Mouse (Mus musculus) forebrain, embryonic 11.5 days (tissue): Measurements from ENCODE around the gene Dclk1. TPM values are rescaled to one million over a fixed set of nuclear protein-coding genes. Genes with fewer than 3 reads are reported as not detected.

ENCODE experiments used
- ATAC-seq: fragments of 200-750 bp; cut with Nextera tagmentation; replicated peaks from 2 replicates; pipeline ENCODE4 v1.8.0; 2017; ENCODE audit warnings: moderate TSS enrichment; ENCODE audit not compliant: low FRiP score
- DNase-seq: peaks from one replicate; pipeline ENCODE4 v3.0.0-alpha.2; 2017; ENCODE audit warnings: low spot score
- H3K27ac ChIP-seq: fragments of 300-500 bp; sonication (generic); 2 replicates; pipeline ENCODE4 v1.5.1; 2014; ENCODE audit warnings: low read depth, low read length
- H3K27me3 ChIP-seq: fragments of 300-500 bp; sonication (generic); 2 replicates; pipeline ENCODE4 v1.6.1; 2014; ENCODE audit warnings: mild to moderate bottlenecking, low read length, mixed read lengths; ENCODE audit not compliant: control insufficient read depth, insufficient read depth
- H3K36me3 ChIP-seq: fragments of 300-500 bp; sonication (generic); 2 replicates; pipeline ENCODE4 v1.6.1; 2014; ENCODE audit warnings: mild to moderate bottlenecking, low read length, moderate library complexity, mixed read lengths; ENCODE audit not compliant: control insufficient read depth, insufficient read depth
- H3K4me1 ChIP-seq: fragments of 300-500 bp; sonication (generic); replicated peaks from 2 replicates; pipeline ENCODE4 v1.6.1; 2014; ENCODE audit warnings: low read length, mixed read lengths; ENCODE audit not compliant: control insufficient read depth, insufficient read depth
- H3K4me2 ChIP-seq: fragments of 300-500 bp; sonication (generic); 2 replicates; pipeline ENCODE4 v1.6.1; 2014; ENCODE audit warnings: low read depth, mild to moderate bottlenecking, low read length, moderate library complexity, mixed read lengths; ENCODE audit not compliant: severe bottlenecking
- H3K4me3 ChIP-seq: fragments of 300-500 bp; sonication (generic); 2 replicates; pipeline ENCODE4 v1.5.1; 2014; ENCODE audit warnings: low read depth, low read length
- H3K9ac ChIP-seq: fragments of 300-500 bp; sonication (generic); 2 replicates; pipeline ENCODE4 v1.6.1; 2014; ENCODE audit warnings: low read length
- H3K9me3 ChIP-seq: fragments of 300-500 bp; sonication (generic); 2 replicates; pipeline ENCODE4 v1.6.1; 2016; ENCODE audit warnings: low read length, mixed read lengths; ENCODE audit not compliant: control insufficient read depth
- WGBS: fragments of 180-500 bp; shearing (Covaris S2); extraction: QIAGEN DNeasy Blood & Tissue Kit; methylation state at CpG from one replicate; pipeline ENCODE4 v1.1.7; 2014; 5-methylcytosine and 5-hydroxymethylcytosine counted together
- polyA plus RNA-seq: library from polyadenylated mRNA; unstranded; fragments of >200 nt; fragmentation: Nextera tagmentation; extraction: Ambion mirVana; gene quantifications from 2 replicates; pipeline ENCODE4 v1.2.1, GENCODE M21; 2014

The Dclk1 gene
- polyA plus RNA-seq, 1 experiment from 2014 or later = 77.5 TPM

DNA sequence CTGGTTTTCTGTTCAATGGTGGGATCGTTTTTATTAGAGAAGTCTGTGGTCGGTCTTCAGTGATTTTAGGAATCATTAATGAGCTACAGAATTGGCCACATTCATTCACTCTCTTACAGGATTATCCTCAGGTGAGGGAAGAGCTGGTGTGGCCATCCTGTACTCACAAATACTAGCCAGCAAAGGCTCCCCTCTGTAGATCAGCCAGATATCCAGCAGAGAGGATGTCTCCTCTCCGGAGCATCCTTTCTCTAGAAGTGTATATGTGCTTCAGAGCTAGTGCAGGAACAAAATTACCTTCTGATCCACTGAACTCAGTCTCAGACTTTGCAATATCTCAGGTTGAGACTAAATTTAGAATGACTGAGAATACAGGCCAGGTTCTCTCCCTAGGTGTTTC lies 222.1 kb downstream of the Dclk1 start:
- H3K9me3 ChIP-seq = no peaks in the 10 kb centered on the region
- 54% methylated on average over 3 of the region's 3 CpGs for WGBS
- no peak overlapping the region for H3K27ac ChIP-seq
- H3K4me1 ChIP-seq = peaks cover 3% of the 10 kb centered on the region; the same call in 1 of the 2 replicates
- DNase-seq (no peak), ATAC-seq (no peak)
- no peak overlapping the region for H3K4me2 ChIP-seq
- H3K9ac ChIP-seq = no peak overlapping the region
- no peaks in the 10 kb centered on the region for H3K36me3 ChIP-seq
- H3K4me3 ChIP-seq = no peak overlapping the region
- H3K27me3 ChIP-seq = no peaks in the 10 kb centered on the region

DNA sequence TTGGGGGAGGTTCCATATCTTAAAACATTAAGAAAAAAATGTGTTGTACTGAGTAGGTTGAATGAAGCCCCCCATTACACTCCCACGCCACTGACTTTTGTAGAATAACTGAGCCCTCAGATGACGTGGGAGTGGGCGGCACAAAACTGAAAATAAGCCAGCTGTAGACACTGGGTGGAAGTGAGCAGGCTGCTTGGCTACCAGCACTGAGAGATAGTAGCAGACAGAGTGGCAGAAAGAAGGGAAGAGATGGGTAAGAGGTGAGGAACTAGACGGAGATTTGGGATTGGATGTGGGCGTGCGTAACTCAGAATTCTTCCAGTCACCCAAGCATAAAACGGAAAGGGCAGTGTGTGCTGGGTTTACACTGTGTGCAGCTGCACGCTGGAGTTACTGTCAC lies 223.6 kb downstream of the Dclk1 start:
- no peak for ATAC-seq
- Histone ChIP-seq H3K27ac (no peak overlapping the region), H3K4me2 (no peak overlapping the region), H3K36me3 (no peaks in the 10 kb centered on the region), H3K9me3 (no peaks in the 10 kb centered on the region), H3K4me3 (no peak overlapping the region), H3K27me3 (no peaks in the 10 kb centered on the region), H3K9ac (no peak overlapping the region), H3K4me1 (peaks cover 3% of the 10 kb centered on the region; the same call in 1 of the 2 replicates)
- WGBS = 82% methylated on average over 8 of the region's 8 CpGs
- DNase-seq = no peak

DNA sequence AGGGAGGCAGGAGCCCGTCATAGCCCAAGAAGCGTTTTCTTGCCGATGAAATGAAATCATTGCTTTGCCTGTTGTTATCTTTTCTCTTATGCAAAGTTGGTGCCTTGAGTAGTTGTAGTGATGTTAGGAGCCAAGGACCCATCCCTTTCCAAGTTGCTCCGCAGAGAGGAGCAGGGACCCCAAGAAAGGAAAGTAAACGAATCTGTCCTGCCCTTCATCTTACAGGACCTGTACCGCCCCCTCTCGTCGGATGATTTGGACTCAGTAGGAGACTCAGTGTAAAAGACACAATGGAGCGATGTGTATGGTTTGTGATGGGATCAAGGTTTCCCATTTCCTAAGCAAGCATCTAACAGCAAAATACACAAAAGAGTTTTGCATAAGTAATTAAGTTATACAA lies 224.2 kb downstream of the Dclk1 start:
- Histone ChIP-seq H3K4me2 (no peak overlapping the region), H3K9ac (no peak overlapping the region), H3K27me3 (no peaks in the 10 kb centered on the region), H3K36me3 (no peaks in the 10 kb centered on the region), H3K9me3 (no peaks in the 10 kb centered on the region), H3K4me3 (no peak overlapping the region), H3K4me1 (peaks cover 3% of the 10 kb centered on the region; the same call in 1 of the 2 replicates), H3K27ac (no peak overlapping the region)
- DNase-seq (no peak), ATAC-seq (no peak)
- 66% methylated on average over 9 of the region's 9 CpGs for WGBS

DNA sequence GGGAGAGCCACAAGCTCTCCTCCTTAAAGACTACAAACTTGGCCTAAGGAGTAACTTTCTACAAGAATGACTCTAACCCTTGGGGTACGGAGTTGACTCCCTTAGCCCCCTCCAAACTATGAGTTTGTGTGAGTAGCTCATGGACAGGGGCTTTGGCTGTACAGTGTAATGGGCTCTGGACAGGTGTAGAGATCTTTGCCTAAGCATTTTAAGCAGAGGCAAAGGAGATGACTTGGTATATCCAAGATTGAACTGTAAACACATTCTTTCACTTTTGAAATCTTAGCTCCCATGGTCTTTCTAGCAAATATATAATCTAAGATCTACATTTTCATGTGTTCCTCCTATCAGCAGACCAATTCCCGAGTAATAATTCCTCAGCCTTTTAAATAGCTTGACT lies 229.9 kb downstream of the Dclk1 start, which contains the start of gene Gm21954:
Gene Gm21954, minus strand, starts transcription at position 101 of the 400 bp plus-strand sequence.
- H3K27ac ChIP-seq = no peak within 1 kb of the TSS
- no peak within 1 kb of the TSS for H3K4me2 ChIP-seq
- H3K4me1 ChIP-seq = no peaks in the 10 kb centered on the region
- ATAC-seq (no peak), DNase-seq (no peak)
- H3K27me3 ChIP-seq = no peaks in the 10 kb centered on the region
- H3K9me3 ChIP-seq = no peaks in the 10 kb centered on the region
- no peak within 1 kb of the TSS for H3K4me3 ChIP-seq
- no peaks in the 10 kb centered on the region for H3K36me3 ChIP-seq
- 91% methylated on average over 2 of the region's 2 CpGs for WGBS
- no peak within 1 kb of the TSS for H3K9ac ChIP-seq

DNA sequence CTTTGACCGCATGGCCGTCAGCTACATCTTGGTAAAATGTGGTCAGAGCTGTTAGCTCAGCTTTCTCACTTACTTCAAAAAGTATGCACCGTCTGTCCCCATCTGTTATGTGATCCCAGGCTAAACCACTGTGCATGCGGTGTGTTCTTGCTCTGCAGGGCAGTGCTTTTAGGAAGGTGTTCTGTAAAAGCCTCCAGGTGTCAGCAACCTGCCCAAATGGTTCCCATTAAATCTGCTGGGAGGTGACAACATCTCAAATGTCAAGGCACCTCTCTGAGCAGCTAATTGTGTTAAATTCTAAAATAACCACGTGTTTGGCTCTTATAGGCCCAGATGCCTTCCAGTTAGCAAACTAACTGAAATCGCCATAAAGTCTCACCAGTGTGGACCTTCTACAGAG lies 231.0 kb downstream of the Dclk1 start:
- no peak for ATAC-seq
- no peaks in the 10 kb centered on the region for H3K36me3 ChIP-seq
- 76% methylated on average over 6 of the region's 6 CpGs for WGBS
- no peak overlapping the region for H3K4me2 ChIP-seq
- no peaks in the 10 kb centered on the region for H3K4me1 ChIP-seq
- H3K4me3 ChIP-seq = no peak overlapping the region
- DNase-seq = no peak
- H3K27me3 ChIP-seq = no peaks in the 10 kb centered on the region
- H3K9me3 ChIP-seq = no peaks in the 10 kb centered on the region
- H3K27ac ChIP-seq = no peak overlapping the region
- H3K9ac ChIP-seq = no peak overlapping the region

DNA sequence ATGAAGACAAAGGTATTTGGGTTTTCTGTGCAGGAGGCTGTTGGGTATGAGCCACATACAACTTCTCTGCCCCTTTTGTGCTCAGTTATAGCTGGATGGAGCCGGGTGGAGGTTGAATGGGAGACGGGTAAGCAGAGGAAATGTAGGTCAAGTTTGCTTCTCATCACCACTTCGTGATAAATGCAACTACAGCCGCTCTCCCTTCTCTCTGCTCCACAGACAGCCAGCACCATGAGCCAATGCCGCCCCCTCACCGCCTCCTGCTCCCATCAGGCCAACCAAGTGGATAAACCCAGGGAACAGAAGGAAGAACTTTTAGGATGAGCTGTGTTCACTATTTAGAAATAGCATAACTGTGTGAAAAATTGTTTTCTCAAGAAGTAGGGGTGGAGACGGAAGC lies 234.5 kb downstream of the Dclk1 start:
- Histone ChIP-seq H3K27me3 (no peaks in the 10 kb centered on the region), H3K4me3 (no peak overlapping the region), H3K9ac (no peak overlapping the region), H3K4me2 (no peak overlapping the region), H3K9me3 (no peaks in the 10 kb centered on the region), H3K36me3 (no peaks in the 10 kb centered on the region), H3K27ac (no peak overlapping the region), H3K4me1 (no peaks in the 10 kb centered on the region)
- 91% methylated on average over 7 of the region's 7 CpGs for WGBS
- DNase-seq = no peak
- no peak for ATAC-seq

DNA sequence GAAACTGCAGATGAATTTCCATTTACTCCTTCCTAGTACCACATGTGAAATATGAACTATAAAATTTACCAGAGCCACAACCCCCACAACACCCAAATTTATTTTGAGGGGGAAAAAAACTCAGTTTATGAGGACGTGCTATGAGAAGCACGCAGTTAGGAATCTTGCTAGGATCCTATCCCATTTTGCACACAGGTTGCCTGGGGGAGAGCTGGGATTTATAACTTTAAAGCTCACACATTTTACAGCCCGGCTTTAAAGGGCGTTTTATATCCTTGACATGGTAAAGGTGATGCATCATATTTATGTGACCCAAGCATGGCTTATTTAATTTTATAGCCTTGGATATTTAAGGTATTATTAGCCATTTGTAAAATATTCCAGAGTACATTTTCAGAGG lies 237.1 kb downstream of the Dclk1 start:
- DNase-seq (no peak), ATAC-seq (no peak)
- no peak overlapping the region for H3K9ac ChIP-seq
- no peak overlapping the region for H3K27ac ChIP-seq
- H3K4me2 ChIP-seq = no peak overlapping the region
- H3K27me3 ChIP-seq = no peaks in the 10 kb centered on the region
- no peaks in the 10 kb centered on the region for H3K4me1 ChIP-seq
- no peaks in the 10 kb centered on the region for H3K9me3 ChIP-seq
- WGBS = 87% methylated on average over 4 of the region's 4 CpGs
- no peak overlapping the region for H3K4me3 ChIP-seq
- H3K36me3 ChIP-seq = no peaks in the 10 kb centered on the region

DNA sequence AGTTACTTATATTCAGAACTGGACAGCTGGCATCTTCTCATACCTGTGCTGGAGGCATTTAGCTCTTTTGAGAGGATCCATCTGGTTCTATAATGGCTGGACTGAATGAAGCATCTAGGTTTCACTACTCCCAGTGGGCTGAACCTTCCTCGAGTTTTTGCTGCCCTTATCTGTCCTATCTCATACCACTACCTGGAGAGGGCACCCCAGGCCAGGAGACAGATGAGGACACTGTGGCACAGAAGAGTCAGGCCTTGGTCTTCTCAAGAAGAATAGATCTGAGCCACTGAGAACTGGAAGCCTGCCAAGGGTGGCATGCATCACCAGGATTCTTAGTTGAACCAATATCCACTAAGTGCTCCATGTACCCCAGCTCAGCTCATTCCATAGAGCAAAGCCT lies 239.0 kb downstream of the Dclk1 start:
- ATAC-seq (no peak), DNase-seq (no peak)
- Histone ChIP-seq H3K36me3 (no peaks in the 10 kb centered on the region), H3K4me2 (no peak overlapping the region), H3K27ac (no peak overlapping the region), H3K9ac (no peak overlapping the region), H3K27me3 (no peaks in the 10 kb centered on the region), H3K4me3 (no peak overlapping the region), H3K4me1 (no peaks in the 10 kb centered on the region), H3K9me3 (no peaks in the 10 kb centered on the region)
- WGBS = 87% methylated on average over 1 of the region's 1 CpGs

DNA sequence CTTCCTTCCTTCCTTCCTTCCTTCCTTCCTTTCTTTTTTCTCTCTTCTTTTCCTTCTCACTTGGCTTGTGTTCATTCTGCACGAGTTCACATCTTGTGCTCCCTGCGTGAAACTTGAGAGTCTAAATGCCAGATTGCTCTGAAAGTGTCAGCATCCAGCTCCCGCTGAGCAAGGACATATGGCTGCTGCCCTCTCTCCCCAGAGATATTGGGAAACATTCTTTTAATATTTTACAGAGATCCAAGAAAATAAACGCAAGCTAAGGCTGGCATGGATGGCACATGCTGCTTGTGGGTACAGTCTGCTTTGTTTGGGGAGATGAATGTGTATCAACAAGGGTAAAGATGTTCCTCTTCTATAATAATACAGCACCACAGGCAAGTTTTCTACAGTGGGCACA lies 241.2 kb downstream of the Dclk1 start:
- Histone ChIP-seq H3K4me1 (no peaks in the 10 kb centered on the region), H3K36me3 (no peaks in the 10 kb centered on the region; the same call in 1 of the 2 replicates), H3K27ac (no peak overlapping the region), H3K27me3 (no peaks in the 10 kb centered on the region), H3K9ac (no peak overlapping the region), H3K9me3 (no peaks in the 10 kb centered on the region), H3K4me3 (no peak overlapping the region), H3K4me2 (no peak overlapping the region)
- ATAC-seq = no peak
- DNase-seq = no peak
- 58% methylated on average over 4 of the region's 4 CpGs for WGBS
